Mouse (Mus musculus): ENCODE results near the gene Rasd2.

The Rasd2 gene

DNA sequence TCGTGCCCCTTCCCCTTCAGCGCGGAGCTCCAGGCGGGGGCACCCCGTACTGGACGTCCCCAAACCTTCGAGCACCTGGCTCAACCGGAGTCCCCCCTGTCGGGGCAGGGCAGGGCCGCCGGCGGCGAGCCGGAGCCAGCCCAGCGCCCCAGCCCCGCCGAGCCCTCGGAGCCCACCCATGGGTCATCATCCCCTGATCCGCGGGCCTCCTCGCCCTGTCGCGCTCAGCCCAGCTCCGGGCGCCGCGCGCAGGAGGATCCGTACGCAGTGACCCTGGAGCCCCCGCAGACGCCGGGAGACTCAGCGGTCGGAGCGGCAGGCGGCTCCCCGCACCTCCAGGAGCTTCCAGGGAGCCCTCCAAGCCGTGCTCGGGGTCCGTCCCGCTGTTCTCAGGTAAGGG lies at the start of gene Rasd2:
Rasd2 (plus strand) TSS at position 259 of the 400 bp plus-strand sequence.
- DNase-seq: no peak

DNA sequence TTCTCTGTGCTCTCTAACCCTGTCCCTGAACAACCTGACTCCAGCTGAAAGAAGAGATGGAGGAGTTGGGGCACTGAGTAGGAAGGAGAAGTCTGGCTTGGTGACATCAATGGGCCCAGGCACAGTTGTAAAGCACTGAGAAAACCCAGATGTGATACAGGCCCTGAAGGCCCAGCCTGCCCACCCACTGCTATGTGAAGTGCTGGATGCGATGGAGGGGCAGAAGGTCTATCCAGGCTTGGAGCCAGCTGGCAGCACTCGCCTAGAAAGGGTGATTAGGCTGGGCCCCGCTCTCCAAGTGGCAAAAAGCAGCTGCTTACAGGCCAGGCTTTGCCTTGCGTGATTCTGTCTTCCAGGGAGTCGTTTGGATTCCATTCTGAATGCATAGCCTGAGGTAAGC lies 44.4 kb upstream of the Rasd2 start:
- DNase-seq: no peak

DNA sequence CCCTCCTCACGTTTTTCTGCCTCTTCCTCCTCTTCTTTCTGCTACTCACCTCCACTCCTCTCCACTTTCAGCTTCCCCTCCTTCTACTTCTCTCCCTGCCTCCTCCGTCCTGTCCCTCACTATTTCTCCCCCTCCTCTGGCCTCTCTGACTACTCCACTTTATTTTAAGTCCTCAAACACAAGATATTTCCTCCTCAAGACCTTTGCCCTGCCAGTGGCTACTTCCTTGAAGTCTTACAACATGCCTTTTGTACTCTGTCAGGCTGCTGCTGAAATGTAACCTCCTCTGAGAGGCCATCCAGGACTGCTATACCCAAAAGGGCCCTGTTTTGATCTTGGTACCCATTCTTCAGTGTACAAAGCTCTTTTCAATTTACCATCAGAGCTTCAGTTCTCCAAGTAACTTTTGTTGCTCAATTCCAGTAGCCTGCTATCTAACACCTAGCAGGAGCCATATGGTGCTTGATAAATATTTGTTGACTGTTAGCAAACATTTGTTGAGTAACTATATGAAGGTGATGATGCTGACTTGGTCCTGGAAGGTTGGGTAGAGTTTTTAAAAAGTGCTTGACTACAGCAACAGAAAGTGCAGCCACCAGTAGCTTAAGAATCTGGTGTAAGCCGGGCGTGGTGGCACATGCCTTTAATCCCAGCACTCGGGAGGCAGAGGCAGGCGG lies 41.6 kb upstream of the Rasd2 start:
- DNase-seq: no peak

DNA sequence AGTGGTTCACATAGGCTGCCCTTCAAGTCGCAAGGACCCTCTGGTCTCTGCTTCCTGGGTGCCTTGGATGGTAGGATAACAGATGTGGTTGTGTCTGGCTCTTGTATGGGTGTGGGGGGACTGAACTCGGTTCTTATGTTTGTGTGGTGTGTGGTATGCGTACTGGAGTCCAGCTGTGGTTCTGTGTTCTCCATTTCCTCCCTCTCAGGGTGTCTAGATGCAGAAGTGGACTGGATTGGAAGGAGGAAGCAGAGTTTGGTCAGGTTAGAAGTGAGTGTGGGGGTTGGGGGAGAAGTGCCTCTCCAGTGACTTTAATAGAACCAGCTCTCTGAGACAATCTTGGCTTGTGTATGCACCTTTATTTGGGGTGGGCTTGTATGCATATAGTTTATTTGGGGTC lies 20.7 kb upstream of the Rasd2 start:
- DNase-seq: no peak

DNA sequence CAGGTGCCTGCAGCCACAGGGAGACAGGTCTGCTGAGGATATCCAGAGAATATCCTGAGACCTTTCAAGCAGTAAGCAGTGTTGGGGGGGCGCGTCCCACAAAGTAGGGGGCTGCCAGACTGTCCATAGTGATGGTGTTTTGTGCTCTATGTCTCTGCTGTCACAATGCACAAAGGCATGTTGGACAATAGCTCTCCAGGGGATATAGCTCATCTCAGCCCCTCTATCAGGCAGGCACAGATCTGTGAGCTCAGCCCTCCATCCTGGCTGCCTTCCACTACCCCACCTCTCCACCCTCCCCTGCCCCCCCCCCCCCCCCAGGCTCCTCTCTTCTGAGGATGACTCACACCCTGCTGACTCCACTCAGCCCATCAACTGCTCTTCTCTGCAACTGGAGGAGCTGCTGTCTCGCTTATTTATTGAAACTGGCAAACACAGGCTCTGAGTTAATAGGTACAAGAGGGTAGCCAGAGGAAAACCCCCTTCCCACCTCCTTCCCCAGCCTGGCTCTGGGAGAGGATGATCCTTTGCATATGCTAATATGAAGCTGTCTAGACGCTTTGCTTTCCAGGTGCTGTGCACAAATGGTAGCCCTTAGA lies 19.2 kb upstream of the Rasd2 start:
- DNase-seq: no peak

DNA sequence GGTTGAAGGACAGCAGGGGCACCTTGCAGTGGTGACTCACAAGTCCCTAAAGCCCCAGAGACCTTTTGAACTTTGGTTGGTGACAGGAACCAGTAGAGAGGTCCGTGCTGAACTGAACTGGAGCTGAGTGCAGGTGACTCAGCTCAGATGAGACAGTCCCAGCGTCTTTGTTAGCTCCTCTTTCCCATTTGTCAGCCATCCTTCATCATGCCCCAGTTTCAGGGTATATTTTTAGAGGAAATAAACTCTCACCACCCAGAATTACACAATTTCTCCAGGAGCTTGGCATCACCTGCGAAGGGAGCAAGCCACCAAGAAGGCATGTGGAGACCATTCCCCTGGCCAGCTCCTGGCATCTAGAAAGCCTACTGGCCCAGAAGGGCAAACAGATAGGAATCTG lies 16.6 kb upstream of the Rasd2 start:
- no peak for DNase-seq

DNA sequence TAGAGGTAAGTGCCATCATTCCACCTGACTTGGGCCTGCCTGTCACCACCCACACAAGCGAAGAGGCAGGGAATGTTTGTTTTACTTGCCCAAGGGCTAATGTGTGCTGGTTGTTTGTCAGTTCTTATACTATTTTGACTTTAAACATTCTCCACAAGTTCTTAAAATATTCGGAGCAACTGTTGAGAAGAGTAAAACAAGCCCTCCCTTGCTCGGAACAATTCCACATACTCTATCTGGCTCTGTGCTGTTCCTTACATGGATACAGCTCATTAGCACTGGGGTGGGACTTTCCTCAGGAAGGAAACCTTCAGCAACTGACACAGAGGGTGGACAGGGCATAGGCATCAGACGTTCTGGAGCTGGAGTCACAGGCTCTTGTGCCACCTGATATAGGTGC lies 15.9 kb upstream of the Rasd2 start:
- no peak for DNase-seq

DNA sequence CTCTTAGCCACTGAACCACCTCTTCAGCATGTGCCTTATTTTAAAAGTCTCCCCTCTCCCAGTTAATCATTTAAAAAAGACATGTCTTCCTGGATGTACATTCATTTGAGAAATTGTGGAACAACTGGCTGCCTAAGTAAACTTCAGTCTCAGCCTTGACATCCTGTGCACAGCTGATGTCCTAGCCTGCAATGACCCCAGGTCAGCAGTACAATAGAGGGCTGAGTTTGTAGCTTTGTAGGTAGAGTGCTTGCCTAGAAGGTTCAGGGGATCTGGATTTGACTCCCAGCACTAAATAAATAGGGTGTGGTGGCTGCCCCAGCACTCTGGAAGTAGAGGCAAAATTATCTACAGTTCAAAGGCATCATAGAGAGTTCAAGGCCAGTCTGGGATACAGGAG lies 15.4 kb upstream of the Rasd2 start:
- no peak for DNase-seq

DNA sequence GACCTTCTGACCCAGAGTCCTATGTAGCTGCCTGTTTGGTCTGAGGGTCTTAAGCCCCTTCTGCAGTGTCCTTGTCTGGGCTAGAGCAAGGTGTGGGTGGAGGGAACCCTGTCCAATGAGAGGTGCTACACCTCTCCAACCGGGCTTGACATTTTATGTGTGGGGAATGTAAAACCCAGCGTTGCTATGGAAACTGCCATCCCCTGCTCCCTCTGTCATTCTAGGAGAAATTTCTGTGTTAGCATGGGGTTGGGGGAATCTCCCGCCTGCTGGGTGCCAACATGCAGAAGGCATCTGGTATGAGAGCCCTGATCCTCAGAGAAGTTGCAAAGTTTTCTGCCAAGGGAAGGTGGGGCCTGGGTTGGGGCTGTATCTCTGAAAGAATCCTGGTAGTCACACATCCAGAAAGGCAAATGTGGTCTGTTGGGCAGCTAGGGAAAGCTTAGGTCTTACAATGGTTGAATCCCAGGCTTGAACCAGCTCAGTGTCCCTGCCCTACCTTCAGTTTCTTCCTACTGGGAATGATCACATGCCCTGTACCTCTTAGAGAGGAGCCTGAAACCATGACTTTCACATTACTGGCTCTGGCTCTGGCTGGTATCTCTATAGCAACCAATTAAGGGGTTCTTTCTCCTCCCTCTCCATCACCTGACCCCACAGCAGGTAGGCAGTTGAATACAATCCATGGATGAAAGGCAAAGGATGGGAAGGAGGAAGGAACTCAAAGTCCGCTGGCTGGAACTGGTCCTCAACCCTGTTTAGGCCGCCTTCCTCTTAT lies 14.6 kb upstream of the Rasd2 start:
- no peak for DNase-seq

DNA sequence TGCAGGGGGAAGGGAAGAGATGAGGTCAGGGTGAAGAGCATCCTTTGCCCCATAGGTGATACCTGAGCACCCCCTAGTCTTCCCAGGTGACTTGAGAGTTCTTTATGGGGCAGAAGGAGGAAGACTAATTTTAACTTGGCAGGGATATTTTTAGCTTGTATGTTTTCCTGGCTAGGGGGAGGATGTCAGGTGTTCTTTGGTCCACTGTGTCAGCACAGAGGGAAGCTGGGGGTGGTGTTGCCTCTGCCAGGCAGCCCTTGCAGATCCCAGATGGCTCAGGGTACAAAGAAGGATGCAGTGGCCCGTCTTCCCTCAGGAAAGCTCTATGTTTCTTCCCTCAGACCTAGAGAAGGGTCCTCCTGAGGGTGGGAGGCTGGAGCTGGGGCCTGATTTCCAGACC lies 13.8 kb upstream of the Rasd2 start:
- no peak for DNase-seq

DNA sequence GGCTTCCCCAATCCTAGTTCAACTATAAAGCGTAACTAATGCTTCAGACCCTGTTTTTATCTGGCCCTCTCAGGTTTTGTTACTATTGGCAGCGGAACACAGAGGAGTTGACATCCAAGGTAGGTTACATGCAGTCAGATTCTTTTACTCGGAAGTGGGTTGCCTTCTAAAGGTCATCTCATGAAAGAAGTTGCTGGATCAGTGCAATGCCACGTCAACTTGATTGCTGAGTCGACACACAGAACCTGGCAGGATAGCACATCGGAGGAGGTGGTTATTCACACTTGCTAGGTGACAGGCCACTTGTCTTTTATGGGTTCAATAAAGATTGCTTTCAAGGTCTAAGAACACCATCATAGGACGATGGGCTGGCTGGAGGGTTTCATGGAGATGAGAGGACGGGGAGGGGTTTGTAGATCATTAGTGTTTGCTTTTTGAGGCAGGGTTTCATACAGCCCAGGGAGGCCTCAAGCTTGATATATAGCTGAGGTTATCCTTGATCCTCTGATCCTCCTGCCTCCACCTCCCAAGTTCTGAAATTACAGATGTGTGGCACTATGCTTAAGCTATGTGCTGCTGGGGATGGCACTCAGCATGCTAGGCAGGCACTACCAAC lies 11.6 kb upstream of the Rasd2 start:
- no peak for DNase-seq

DNA sequence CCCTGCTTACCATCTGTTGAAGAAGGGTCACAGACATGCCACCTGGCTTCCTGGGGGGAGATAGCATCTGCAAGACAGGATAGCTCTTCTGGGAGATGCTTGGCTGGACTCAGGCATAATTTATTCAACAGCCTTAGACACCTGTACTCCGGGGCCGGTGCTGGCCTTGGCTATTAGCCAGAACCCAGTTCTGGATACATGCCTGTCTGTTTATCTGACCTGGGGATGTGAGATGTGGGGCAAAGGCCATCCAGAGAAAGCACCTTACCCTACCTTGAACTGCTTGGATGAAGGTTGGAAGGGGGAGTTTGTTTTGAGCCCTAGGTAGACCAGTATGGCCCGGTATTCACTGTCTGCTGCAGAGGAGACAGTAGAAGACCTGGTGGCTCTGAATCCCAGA lies 10.8 kb upstream of the Rasd2 start:
- DNase-seq: no peak

DNA sequence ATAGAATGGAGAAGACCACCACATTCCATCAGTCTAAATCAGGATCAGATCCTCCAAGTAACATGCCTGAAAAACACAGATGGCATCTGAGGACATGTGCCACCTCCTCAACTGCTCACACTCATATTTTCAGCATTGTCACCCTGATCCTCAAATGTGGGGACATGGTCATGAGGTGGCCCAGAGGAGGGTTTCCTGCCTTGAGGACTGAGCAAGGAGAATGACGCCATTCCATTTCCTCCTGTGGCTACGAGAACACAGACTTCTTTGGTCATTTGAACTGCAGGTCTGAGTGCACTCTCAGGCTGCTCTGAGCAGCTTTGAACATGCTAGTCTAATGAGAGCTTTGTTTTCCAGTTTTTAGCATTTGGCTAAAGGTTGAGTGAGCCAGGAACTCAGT lies 10.3 kb upstream of the Rasd2 start:
- no peak for DNase-seq

DNA sequence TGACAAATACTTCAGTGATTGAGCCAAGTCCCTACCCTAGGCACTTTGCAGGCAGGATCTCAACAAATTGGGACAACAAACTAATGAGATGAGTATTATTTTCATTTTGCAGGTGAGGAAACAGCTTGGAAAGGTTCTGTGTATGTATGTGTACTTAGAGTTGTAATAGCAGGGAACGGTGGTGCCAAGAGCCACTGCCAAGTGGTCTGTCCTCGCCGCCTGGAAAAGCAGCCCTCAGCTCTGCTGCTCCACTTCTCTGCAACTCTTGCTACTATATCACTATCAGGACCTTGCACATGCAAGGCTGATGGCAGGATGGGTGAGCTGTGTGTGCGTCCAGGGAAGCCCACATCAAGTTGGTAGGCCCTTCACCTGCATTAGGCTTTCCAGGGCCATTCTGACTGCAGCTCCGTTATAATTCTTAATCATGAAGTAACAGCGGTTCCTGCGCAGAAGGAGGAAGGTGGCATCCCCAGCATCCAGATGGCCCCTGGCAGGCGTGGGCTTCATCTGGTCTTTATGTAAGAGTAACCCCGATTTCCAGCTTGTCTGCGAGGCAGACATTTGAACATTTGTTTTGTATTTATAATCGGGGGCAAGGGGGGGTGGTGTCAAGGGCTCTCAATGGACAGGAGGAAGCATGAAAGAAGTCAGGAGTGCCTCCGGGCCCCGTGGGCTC lies 9.4 kb upstream of the Rasd2 start:
- DNase-seq: peak; percentile 55

DNA sequence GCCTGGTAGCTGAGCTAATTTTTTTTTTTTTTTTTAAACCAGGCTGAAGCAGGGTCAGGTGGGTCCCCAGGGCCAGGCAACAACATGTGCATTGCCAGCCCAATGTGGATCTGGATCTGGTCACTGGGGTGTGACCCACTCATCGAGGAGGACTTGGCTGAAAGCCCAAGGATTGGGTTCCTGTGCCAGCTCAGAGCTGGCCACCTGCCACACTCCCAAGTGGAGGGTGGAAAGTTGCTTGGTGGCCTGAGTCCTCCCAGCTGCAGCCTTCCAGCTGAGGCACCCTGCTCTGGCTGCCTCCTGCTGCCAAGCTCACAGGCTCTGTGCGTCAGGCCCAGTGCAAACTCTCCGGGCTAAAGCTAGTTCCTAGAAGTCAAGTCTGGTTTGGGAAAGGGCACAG lies 2.3 kb upstream of the Rasd2 start:
- DNase-seq: no peak

DNA sequence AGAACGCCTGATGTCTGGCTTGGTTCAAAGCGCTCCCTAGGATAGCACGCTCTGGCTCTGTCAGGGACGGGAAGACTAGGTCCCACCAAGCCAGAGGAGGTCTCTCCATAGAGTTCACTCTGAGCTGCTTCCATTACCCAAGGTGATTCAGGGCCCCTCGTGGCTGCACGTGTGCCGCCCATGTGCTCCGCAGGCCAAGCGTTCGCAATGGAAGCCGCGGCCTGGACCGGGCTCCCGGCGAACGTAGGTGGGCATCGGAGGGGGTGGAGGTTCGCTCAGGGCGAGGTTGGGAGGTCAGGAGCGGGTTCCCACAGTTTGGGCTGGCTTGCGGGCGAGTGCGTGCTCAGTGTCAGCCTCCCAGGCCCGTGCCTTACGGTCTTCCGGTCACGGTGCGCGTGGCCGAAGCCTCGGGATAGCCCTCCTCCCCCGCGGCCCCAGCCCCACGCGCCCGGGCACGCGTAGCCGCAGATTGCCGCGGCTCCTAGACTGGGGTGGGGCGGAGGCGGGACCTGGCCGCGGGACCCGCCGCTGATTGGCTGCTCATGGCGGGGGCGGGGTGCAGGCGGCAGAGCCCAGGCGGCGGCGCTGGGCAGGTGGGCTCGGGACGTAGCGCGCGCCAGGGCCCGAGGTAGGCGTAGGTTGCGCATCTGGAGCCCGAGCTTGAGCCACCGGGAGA lies 975 bp upstream of the Rasd2 start:
- DNase-seq: peak; percentile 82

DNA sequence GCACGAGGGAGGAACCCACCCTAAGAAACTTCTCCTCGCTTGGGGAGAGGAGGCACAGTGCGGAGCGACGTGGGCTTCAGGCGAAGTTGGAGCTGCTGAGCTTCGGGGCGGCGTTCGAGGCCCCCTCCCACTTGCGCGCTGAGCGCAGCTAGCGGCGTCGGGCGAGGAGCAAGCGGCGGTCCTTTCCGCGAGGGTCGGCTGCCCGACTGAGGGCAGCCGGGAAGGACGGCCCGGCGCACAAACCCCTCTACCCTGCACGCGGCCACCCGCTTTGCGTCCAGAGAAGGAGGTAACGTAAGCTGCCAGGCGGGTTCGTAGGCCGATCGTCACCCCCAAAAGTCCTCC lies 465 bp upstream of the Rasd2 start:
- DNase-seq: no peak

DNA sequence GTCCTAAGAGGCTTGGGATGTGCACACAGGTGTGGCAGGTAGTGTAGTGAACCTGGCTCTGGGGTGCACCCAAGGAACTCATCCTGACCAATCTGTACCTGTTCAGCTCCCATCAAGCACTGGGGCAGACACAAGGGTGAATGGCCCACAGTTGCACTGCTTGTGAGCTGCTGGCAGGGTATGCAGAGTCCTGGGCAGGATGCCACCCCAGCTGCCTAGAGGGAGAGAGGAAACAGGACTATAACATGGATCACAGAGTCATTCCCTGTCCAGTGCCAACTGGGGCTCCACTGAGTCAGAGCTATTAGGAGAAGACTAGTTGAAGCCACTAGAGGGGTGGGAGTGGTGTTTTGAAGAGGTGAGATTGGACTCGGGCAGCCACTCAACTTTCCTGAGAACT lies 1.3 kb downstream of the Rasd2 start:
- DNase-seq: peak; percentile 69

DNA sequence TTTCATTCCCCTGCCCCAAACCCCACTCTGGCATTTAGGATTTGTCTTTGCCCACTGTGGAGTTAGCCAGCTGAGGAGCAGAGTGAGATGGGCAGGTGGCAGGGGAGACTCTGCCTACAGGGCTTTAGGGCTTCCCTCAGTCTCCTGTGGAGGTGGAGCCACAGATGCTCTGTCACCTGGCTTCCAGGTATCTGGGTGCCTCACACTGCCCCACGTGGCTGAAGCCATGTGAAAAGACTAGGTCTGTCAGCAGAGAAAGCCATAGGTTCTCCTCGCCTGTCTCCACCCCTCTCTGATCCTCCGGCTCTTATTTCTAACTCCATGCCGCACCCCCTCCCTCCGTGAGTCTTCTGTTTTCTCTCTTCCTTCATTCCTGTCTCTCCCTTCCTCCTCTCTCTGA lies 2.2 kb downstream of the Rasd2 start:
- no peak for DNase-seq

DNA sequence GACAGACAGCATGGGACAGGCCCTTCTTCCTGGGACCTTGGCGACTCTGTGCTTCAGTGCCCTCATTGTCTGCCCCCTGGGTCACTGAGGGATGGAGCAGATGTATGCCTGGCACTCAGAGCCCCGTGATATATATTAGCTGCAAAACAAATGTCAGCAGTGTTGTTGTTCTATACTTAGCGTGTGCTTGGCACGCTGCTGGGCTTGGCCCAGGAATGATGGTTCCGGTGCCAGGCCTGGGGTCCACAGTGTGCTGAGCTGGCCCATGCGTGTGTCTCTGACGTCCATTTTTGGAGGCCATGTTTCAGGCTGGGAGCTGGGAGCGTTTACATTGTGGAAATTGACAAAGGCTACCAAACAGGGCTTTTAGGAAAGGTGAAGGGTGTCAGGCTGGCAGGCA lies 3.1 kb downstream of the Rasd2 start:
- no peak for DNase-seq

DNA sequence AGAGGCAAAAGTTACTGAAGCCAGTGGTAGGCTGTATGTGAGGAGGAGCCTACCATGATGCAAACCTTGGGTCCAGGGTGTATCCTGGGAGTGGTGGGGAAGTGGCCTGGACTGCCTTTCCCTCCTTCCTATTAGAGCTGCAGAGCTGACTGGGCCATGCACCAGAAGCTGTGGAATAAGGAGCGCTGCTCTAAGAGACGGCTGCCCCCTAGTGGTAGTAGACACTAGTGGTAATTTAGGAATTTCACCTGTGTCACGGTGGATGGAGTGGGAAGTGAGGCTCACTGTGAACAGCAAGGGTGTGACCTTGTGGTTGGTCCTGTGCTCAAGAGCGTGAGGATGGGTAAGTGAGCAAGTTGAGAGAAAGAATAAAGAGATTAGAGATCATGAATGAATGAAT lies 4.2 kb downstream of the Rasd2 start:
- DNase-seq: peak; percentile 71

DNA sequence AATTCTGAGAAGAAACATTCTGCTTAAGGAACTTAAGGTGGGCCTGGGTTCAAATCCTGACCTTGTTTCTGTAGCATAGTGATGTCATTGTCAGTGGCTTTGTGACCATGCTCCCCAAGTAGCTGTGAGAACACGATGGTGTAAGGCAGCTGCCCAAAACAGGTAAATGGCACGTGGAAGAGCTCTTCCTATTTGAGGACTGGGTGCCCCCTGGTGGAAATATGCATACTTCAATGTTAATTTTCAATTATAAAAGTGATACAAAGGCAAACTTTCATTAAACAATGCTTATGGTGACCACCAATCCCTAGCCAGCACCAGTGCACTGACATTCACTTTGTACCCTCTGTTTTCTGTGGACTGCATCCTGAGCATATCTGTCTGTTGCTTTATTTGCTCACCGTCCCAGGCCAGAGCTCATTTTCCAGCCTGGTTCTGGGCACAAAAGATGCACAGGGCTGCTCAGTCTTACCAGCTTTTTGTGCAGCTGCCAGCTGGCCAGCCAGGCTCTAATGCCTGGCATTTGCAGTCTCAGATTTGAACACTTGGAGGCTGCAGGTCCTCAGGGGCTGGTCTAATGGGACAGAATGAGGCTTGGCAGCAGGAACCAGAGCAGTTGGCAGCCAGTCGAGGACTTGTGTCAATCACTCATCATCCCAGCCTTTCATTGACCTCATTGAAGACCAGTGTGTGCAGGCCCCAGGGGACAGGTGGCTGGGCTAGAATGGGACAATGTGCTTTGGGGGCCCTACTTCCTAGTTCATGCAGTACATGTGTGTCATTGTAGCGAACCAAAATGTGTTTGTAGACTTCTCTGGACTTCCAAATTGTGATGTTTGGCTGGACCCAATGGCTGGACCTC lies 6.4 kb downstream of the Rasd2 start:
- peak; percentile 49 for DNase-seq
